Mouse (Mus musculus) kidney, postnatal 0 days (tissue): ENCODE data around the gene Zwint. TPM values are rescaled to one million over a fixed set of nuclear protein-coding genes. Genes with fewer than 3 reads are reported as not detected.

Source experiments
- ATAC-seq: fragments of 200-750 bp; cut with Nextera tagmentation; replicated peaks from 2 replicates; pipeline ENCODE4 v1.8.0; 2017; ENCODE audit warnings: low read depth, moderate number of reproducible peaks, moderate TSS enrichment, moderate library complexity; ENCODE audit not compliant: low FRiP score
- DNase-seq: peaks from one replicate; pipeline ENCODE4 v3.0.0-alpha.2; 2016; ENCODE audit warnings: low spot score
- H3K27ac ChIP-seq: fragments of 300-500 bp; sonication (generic); 2 replicates; pipeline ENCODE4 v1.5.1; 2014; ENCODE audit warnings: mild to moderate bottlenecking
- H3K27me3 ChIP-seq: fragments of 300-500 bp; sonication (generic); 2 replicates; pipeline ENCODE4 v1.6.1; 2014; ENCODE audit warnings: low read length, mixed read lengths; ENCODE audit not compliant: insufficient read depth
- H3K36me3 ChIP-seq: fragments of 300-500 bp; sonication (generic); 2 replicates; pipeline ENCODE4 v1.6.1; 2014; ENCODE audit warnings: low read length, mixed read lengths; ENCODE audit not compliant: insufficient read depth
- H3K4me1 ChIP-seq: fragments of 300-500 bp; sonication (generic); replicated peaks from 2 replicates; pipeline ENCODE4 v1.6.1; 2014; ENCODE audit warnings: antibody characterized with exemption, low read length, mixed read lengths; ENCODE audit not compliant: insufficient read depth
- H3K4me2 ChIP-seq: fragments of 300-500 bp; sonication (generic); 2 replicates; pipeline ENCODE4 v1.6.1; 2014; ENCODE audit warnings: mild to moderate bottlenecking, low read length, moderate library complexity, mixed read lengths
- H3K4me3 ChIP-seq: fragments of 300-500 bp; sonication (generic); replicated peaks from 2 replicates; pipeline ENCODE4 v1.5.1; 2014; ENCODE audit warnings: low read depth, low read length
- H3K9ac ChIP-seq: fragments of 300-500 bp; sonication (generic); 2 replicates; pipeline ENCODE4 v1.6.1; 2014; ENCODE audit warnings: low read depth, low read length
- H3K9me3 ChIP-seq: fragments of 300-500 bp; sonication (generic); replicated peaks from 2 replicates; pipeline ENCODE4 v1.6.1; 2016; ENCODE audit warnings: low read length, inconsistent platforms, mixed read lengths
- CTCF ChIP-seq: IDR thresholded peaks from 2 replicates; pipeline ENCODE4 v1.5.1; 2016; ENCODE audit warnings: antibody characterized with exemption, low read depth, mild to moderate bottlenecking, moderate library complexity
- WGBS: fragments of 180-500 bp; shearing (Covaris S2); extraction: QIAGEN DNeasy Blood & Tissue Kit; methylation state at CpG from one replicate; pipeline ENCODE4 v1.1.7; 2014; 5-methylcytosine and 5-hydroxymethylcytosine counted together
- polyA plus RNA-seq: library from polyadenylated mRNA; unstranded; fragments of >200 nt; fragmentation: Nextera tagmentation; extraction: Ambion mirVana; gene quantifications from 2 replicates; pipeline ENCODE4 v1.2.1, GENCODE M21; 2015

The Zwint gene
- polyA plus RNA-seq, 1 experiment from 2014 or later = 182 TPM

DNA sequence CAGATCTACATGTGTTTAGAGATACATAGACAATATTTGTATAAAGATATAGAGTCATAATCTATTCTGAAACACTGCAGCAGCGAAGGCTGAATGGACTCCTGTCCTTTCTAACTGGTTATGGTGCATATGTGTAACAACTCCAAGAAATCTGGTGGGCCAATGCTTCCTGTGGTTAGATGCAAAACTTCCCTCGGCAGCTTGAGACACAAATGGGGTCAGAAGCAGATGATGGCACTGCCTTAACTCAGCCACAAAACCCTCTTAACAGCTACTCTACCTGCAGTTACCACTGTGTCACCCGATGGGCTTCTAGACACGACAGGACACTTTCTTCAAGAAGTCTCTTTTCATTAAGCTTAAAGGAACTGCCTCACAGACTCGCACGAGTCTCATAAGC is 21.3 kb downstream of the Zwint start:
- TF ChIP-seq CTCF = no peak

GRCm38 (mm10) chr10:72676550-72676949 is 21.9 kb downstream of the Zwint start:
- no peak for TF ChIP-seq CTCF
- no peaks in the 10 kb centered on the region for H3K27me3 ChIP-seq
- WGBS = 92% methylated on average over 1 of the region's 1 CpGs

More for the DNA sequence above, 21.3 kb downstream of the Zwint start:
- WGBS = 95% methylated on average over 6 of the region's 6 CpGs
- DNase-seq (no peak), ATAC-seq (no peak)
- H3K4me1 ChIP-seq = no peaks in the 10 kb centered on the region
- no peak overlapping the region for H3K9ac ChIP-seq
- no peak overlapping the region for H3K4me3 ChIP-seq
- no peaks in the 10 kb centered on the region for H3K9me3 ChIP-seq
- H3K36me3 ChIP-seq = 0 out of 2 replicates have a peak, but pooled peaks cover 7% of the 10 kb centered on the region
- no peaks in the 10 kb centered on the region for H3K27me3 ChIP-seq
- H3K27ac ChIP-seq = no peak overlapping the region
- H3K4me2 ChIP-seq = no peak overlapping the region

DNA sequence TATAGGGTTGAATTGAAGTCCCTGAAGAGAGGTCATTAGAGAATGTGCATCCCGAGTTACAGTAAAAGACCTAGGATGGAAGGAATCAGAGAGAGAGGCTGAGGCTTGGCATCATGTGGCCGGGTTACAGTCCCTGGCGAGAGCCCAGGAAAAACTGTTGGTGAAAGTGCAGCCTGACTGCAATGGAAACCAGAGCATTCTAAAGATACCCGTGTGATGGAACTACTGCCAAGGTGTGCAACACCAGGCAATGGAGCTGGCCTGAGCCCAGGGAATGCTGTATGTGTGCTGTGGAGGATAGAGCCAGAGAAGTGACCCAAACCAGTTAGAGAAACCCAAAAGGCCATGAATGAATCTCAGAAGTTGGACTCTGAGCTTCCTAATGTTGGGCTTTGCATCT is 24.4 kb downstream of the Zwint start:
- no peak for TF ChIP-seq CTCF
- Histone ChIP-seq H3K36me3 (0 out of 2 replicates have a peak, but pooled peaks cover 4% of the 10 kb centered on the region), H3K9ac (no peak overlapping the region), H3K27ac (no peak overlapping the region), H3K4me2 (no peak overlapping the region), H3K4me1 (no peaks in the 10 kb centered on the region), H3K9me3 (no peaks in the 10 kb centered on the region), H3K27me3 (no peaks in the 10 kb centered on the region), H3K4me3 (no peak overlapping the region)
- ATAC-seq (no peak), DNase-seq (no peak)
- 93% methylated on average over 4 of the region's 4 CpGs for WGBS

More at GRCm38 (mm10) chr10:72676550-72676949, 21.9 kb downstream of the Zwint start:
- ATAC-seq (no peak), DNase-seq (no peak)
- Histone ChIP-seq H3K4me3 (no peak overlapping the region), H3K9ac (no peak overlapping the region), H3K4me2 (no peak overlapping the region), H3K4me1 (no peaks in the 10 kb centered on the region), H3K27ac (no peak overlapping the region), H3K36me3 (0 out of 2 replicates have a peak, but pooled peaks cover 7% of the 10 kb centered on the region), H3K9me3 (no peaks in the 10 kb centered on the region)

DNA sequence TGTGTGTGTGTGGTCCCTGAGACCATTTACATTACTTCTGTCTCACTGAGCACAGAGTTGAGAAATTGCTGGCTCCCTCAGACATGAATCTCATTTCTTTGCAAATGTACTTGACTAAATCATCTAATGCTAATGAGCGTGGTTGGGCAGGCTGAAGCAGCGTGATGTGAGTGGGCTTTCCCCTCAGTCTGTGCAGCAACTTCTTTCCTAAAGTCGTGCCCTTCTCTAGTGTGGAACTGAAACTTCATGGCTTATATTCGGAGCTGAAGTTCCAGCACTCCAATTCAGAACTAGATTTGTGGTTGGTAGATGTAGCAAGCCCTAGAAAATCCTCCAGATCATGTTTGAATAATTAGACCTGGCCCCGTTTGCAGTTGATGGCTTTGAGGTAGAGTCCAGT is 46.4 kb downstream of the Zwint start:
- Histone ChIP-seq H3K27ac (no peak overlapping the region), H3K9ac (no peak overlapping the region), H3K4me1 (no peaks in the 10 kb centered on the region), H3K36me3 (no peaks in the 10 kb centered on the region), H3K9me3 (no peaks in the 10 kb centered on the region), H3K27me3 (no peaks in the 10 kb centered on the region), H3K4me3 (no peak overlapping the region), H3K4me2 (no peak overlapping the region)
- ATAC-seq (no peak), DNase-seq (no peak)
- 83% methylated on average over 5 of the region's 5 CpGs for WGBS
- no peak for TF ChIP-seq CTCF

- H3K27me3 ChIP-seq = no peaks in the 10 kb centered on the region
- no peaks in the 10 kb centered on the region for H3K4me1 ChIP-seq
- TF ChIP-seq CTCF = no peak
- H3K36me3 ChIP-seq = no peaks in the 10 kb centered on the region
- WGBS = 76% methylated on average over 2 of the region's 2 CpGs
- ATAC-seq (no peak), DNase-seq (no peak)
- no peaks in the 10 kb centered on the region for H3K9me3 ChIP-seq
- H3K9ac ChIP-seq = no peak overlapping the region
- H3K27ac ChIP-seq = no peak overlapping the region
- no peak overlapping the region for H3K4me2 ChIP-seq
- no peak overlapping the region for H3K4me3 ChIP-seq
Measured at GRCm38 (mm10) chr10:72713754-72714153, 59.1 kb downstream of the Zwint start.
